Mouse (Mus musculus) heart, postnatal 0 days (tissue): ENCODE measurements around the gene Ccr10.

Experiments used
- CTCF ChIP-seq: IDR thresholded peaks from 2 replicates; pipeline ENCODE4 v1.5.1; 2016; ENCODE audit warnings: antibody characterized with exemption, control low read depth, low read depth
- EP300 ChIP-seq: IDR thresholded peaks from 2 replicates; pipeline ENCODE4 v1.6.1; 2016; ENCODE audit warnings: antibody characterized with exemption, low read depth

- TF ChIP-seq CTCF (no peak), EP300 (no peak)
These were observed 2.1 kb downstream of the Ccr10 start for GRCm38 (mm10) chr11:101173112-101173511.
